Mouse (Mus musculus) E14TG2a.4 (cell line): Measurements from ENCODE around the gene Tmem42.

Source experiments
- H3K27me3 ChIP-seq: 2 replicates; pipeline ENCODE4 v1.6.1; 2014; ENCODE audit warnings: low read length, control low read depth; ENCODE audit not compliant: insufficient read depth
- H3K36me3 ChIP-seq: 2 replicates; pipeline ENCODE4 v1.6.1; 2014; ENCODE audit warnings: low read length, control low read depth; ENCODE audit not compliant: insufficient read depth
- H3K4me1 ChIP-seq: replicated peaks from 2 replicates; pipeline ENCODE4 v1.6.1; 2014; ENCODE audit warnings: low read depth, low read length, control low read depth
- H3K4me3 ChIP-seq: replicated peaks from 2 replicates; pipeline ENCODE4 v1.5.1; 2014; ENCODE audit warnings: mild to moderate bottlenecking, low read length
- H3K9me3 ChIP-seq: 2 replicates; pipeline ENCODE4 v1.6.1; 2014; ENCODE audit warnings: low read length, control low read depth
- CTCF ChIP-seq: conservative IDR thresholded peaks from 2 replicates; pipeline ENCODE4 v1.5.1; 2014; ENCODE audit warnings: low read length
- NANOG ChIP-seq: IDR thresholded peaks from 2 replicates; pipeline ENCODE4 v1.6.1; 2014; ENCODE audit warnings: borderline replicate concordance, low read length, mixed read lengths
- POU5F1 ChIP-seq: IDR thresholded peaks from 2 replicates; pipeline ENCODE4 v1.6.1; 2014; ENCODE audit warnings: low read length, borderline replicate concordance

Tmem42 gene

GRCm38 (mm10) chr9:123034426-123034825 lies 13.3 kb downstream of the Tmem42 start, which contains the start of gene Tgm4:
Tgm4 (plus strand) TSS chr9:123034726.
- no peak within 1 kb of the TSS for H3K4me3 ChIP-seq
- TF ChIP-seq POU5F1 (no peak), NANOG (no peak), CTCF (no peak)

GRCm38 (mm10) chr9:123047665-123048064 lies 26.5 kb downstream of the Tmem42 start:
- Histone ChIP-seq H3K27me3 (no peaks in the 10 kb centered on the region; the same call in 1 of the 2 replicates), H3K4me1 (no peaks in the 10 kb centered on the region), H3K36me3 (no peaks in the 10 kb centered on the region), H3K4me3 (no peak overlapping the region), H3K9me3 (no peaks in the 10 kb centered on the region)
- TF ChIP-seq CTCF (no peak), NANOG (no peak), POU5F1 (no peak)

More at GRCm38 (mm10) chr9:123034426-123034825, 13.3 kb downstream of the Tmem42 start, which contains the start of gene Tgm4:
- H3K27me3 ChIP-seq, result peaks cover 20% of the 10 kb centered on the region; the same call in 1 of the 2 replicates
- H3K9me3 ChIP-seq, result no peaks in the 10 kb centered on the region
- no peaks in the 10 kb centered on the region for H3K4me1 ChIP-seq
- H3K36me3 ChIP-seq, result no peaks in the 10 kb centered on the region

GRCm38 (mm10) chr9:123058724-123059292 lies 37.7 kb downstream of the Tmem42 start:
- no peaks in the 10 kb centered on the region for H3K9me3 ChIP-seq
- TF ChIP-seq NANOG, result no peak
- TF ChIP-seq POU5F1, result no peak
- TF ChIP-seq CTCF, result no peak
- H3K36me3 ChIP-seq, result no peaks in the 10 kb centered on the region
- H3K27me3 ChIP-seq, result no peaks in the 10 kb centered on the region
- no peaks in the 10 kb centered on the region for H3K4me1 ChIP-seq
- H3K4me3 ChIP-seq, result no peak overlapping the region

GRCm38 (mm10) chr9:123060172-123060571 lies 39.0 kb downstream of the Tmem42 start:
- Histone ChIP-seq H3K36me3 (no peaks in the 10 kb centered on the region), H3K9me3 (no peaks in the 10 kb centered on the region), H3K27me3 (no peaks in the 10 kb centered on the region), H3K4me3 (no peak overlapping the region), H3K4me1 (no peaks in the 10 kb centered on the region)
- no peak for TF ChIP-seq POU5F1
- TF ChIP-seq CTCF, result no peak
- no peak for TF ChIP-seq NANOG
